Comparison of ENCODE assay signal across 20 mouse cellular contexts in genomic region chr16:12389545-12389944, GRCm38 (mm10).
DNase-seq lines count a peak whose midpoint lies in the region; TF ChIP-seq lines count a peak whose summit lies in the region.
"Had no signal": no experiment of that assay in that cellular context is flagged by ENCODE, and none has a peak within 500 bp of the region (broad histone marks: within the 10 kb centered on the region; RNA-seq: fewer than 3 reads in every experiment).

No protein-coding gene starts in this region.

- H3ac ChIP-seq in myocyte (ENCODE audit: control insufficient read depth, insufficient read length) = no peak overlapping the region

- H3K4me3 ChIP-seq in myocyte = no peak overlapping the region
- no peak overlapping the region for H3K4me3 ChIP-seq in cerebellum, adult 2 months (replicated peaks; ENCODE audit: insufficient read depth, low read depth, low read length)
- H3K4me3 ChIP-seq: embryonic facial prominence, embryonic 10.5 days; gastrocnemius, adult 2 months; heart, embryonic 10.5 days; intestine, embryonic 15.5 days; layer of hippocampus, adult 2 months had no signal

- no peak for TF ChIP-seq POLR2A in myocyte (IDR thresholded peaks at IDR 0.05; ENCODE audit: insufficient read length, low read depth)
- TF ChIP-seq POLR2A in cerebellum, adult 2 months (IDR thresholded peaks at IDR 0.05; ENCODE audit: borderline replicate concordance, insufficient read depth, low read length) = no peak

- 82% methylated on average over 4 of the region's 4 CpGs for WGBS in cerebellum, adult 2 months

- H3K27me3 ChIP-seq in myocyte (ENCODE audit: control insufficient read depth, insufficient read depth, insufficient read length) = no peaks in the 10 kb centered on the region
- H3K27me3 ChIP-seq in cerebellum, adult 2 months (ENCODE audit: control insufficient read depth, insufficient read depth, low read length) = no peaks in the 10 kb centered on the region
- H3K27me3 ChIP-seq: intestine, embryonic 15.5 days had no signal

- TF ChIP-seq CTCF in cerebellum, adult 2 months (IDR thresholded peaks at IDR 0.05; ENCODE audit: borderline replicate concordance, insufficient read depth, low read depth, low read length) = no peak

- no peaks in the 10 kb centered on the region for H3K36me3 ChIP-seq in myocyte (ENCODE audit: control insufficient read depth, insufficient read depth)
- H3K36me3 ChIP-seq: embryonic facial prominence, embryonic 10.5 days; heart, embryonic 10.5 days; intestine, embryonic 15.5 days had no signal

- H3K4me1 ChIP-seq in cerebellum, adult 2 months (ENCODE audit: control insufficient read depth, insufficient read depth, low read length) = no peaks in the 10 kb centered on the region
- H3K4me1 ChIP-seq: embryonic facial prominence, embryonic 10.5 days; heart, embryonic 10.5 days; intestine, embryonic 15.5 days had no signal

- H3K27ac ChIP-seq in cerebellum, adult 2 months (ENCODE audit: insufficient read depth, low read length) = no peak overlapping the region
- H3K27ac ChIP-seq: embryonic facial prominence, embryonic 10.5 days; gastrocnemius, adult 2 months; heart, embryonic 10.5 days; intestine, embryonic 15.5 days; layer of hippocampus, adult 2 months had no signal

- no peaks in the 10 kb centered on the region for H3K79me2 ChIP-seq in myocyte (ENCODE audit: control insufficient read depth, insufficient read depth)

- intact Hi-C loops in left cerebral cortex, postnatal 4 days (cut with DNase I) = no loop called here

- no peak overlapping the region for H3K4me2 ChIP-seq in myocyte (ENCODE audit: low read depth)
- H3K4me2 ChIP-seq: intestine, embryonic 15.5 days; midbrain, embryonic 11.5 days had no signal

- peak; percentile 24 to 32 for DNase-seq in frontal cortex, postnatal 36 days (ENCODE audit: low spot score in 2 of 2)
- no peak for DNase-seq in frontal cortex, postnatal 14 days (ENCODE audit: low spot score in 2 of 2)
- peak; percentile 30 to 57 for DNase-seq in left cerebral cortex, adult 18-20 months (ENCODE audit: low spot score in 2 of 2)
- no peak for DNase-seq in left cerebral cortex, postnatal 4 days
- peak; percentile 47 for DNase-seq in telencephalon, adult 2 months (ENCODE audit: low read depth, low spot score)
- DNase-seq in cerebellum, adult 2 months = no peak
- DNase-seq: adrenal gland, postnatal 36 days; cerebellum, adult 11 months; cerebellum, postnatal 10 days; gastrocnemius, adult 2 months; kidney, adult 8-10 months; kidney, postnatal 10 days; thymus, adult 2 months; thymus, postnatal 4 days had no signal

TF ChIP-seq in myocyte, 11 proteins besides CTCF, POLR2A, EP300 and RAD21:
- TF ChIP-seq REST (IDR thresholded peaks at IDR 0.05; ENCODE audit: insufficient read depth, insufficient read length) (no peak), CEBPB (IDR thresholded peaks at IDR 0.05; ENCODE audit: insufficient read depth, poor library complexity, severe bottlenecking) (peak; percentile 35; the same call in 1 of the 2 replicates), E2F4 (IDR thresholded peaks at IDR 0.05; ENCODE audit: insufficient read depth) (no peak), MAX (IDR thresholded peaks at IDR 0.05; ENCODE audit: low read depth) (no peak)

Comparison
In these comparisons a context has a peak if more than half of its experiments do, and no peak if none do; other contexts are left out.
1. DNase-seq: peak in frontal cortex, postnatal 36 days (2 of 2), left cerebral cortex, adult 18-20 months (2 of 2) and telencephalon, adult 2 months (single experiment); none in frontal cortex, postnatal 14 days (0 of 2), left cerebral cortex, postnatal 4 days (single experiment) and cerebellum, adult 2 months (0 of 2).